In genomic region chr12:102453581-102453980, GRCm38 (mm10) we compare ENCODE assay signal across 9 mouse cellular contexts. TPM values are rescaled to one million over a fixed set of nuclear protein-coding genes. Genes with fewer than 3 reads are reported as not detected.
DNase-seq lines count a peak whose midpoint lies in the region; ATAC-seq and TF ChIP-seq lines count a peak whose summit lies in the region.
"Had no signal": no experiment of that assay in that cellular context is flagged by ENCODE, and none has a peak within 500 bp of the region (broad histone marks: within the 10 kb centered on the region; RNA-seq: fewer than 3 reads in every experiment).

No protein-coding gene starts in this region.

- H3K27ac ChIP-seq in heart, embryonic 11.5 days (ENCODE audit: low read depth, low read length): no peak overlapping the region
- H3K27ac ChIP-seq in heart, postnatal 0 days (ENCODE audit: low read depth): peak overlapping the region; percentile 46; the same call in 1 of the 2 replicates
- H3K27ac ChIP-seq in liver, postnatal 0 days (ENCODE audit: low read depth): peak overlapping the region; percentile 88
- no peak overlapping the region for H3K27ac ChIP-seq in midbrain, embryonic 11.5 days (ENCODE audit: low read depth, low read length)

- TF ChIP-seq CTCF in heart, postnatal 0 days (IDR thresholded peaks at IDR 0.05; ENCODE audit: low read depth): no peak
- TF ChIP-seq CTCF in liver, postnatal 0 days (IDR thresholded peaks at IDR 0.05; ENCODE audit: low read depth): no peak

- H3K36me3 ChIP-seq in heart, embryonic 11.5 days (ENCODE audit: control insufficient read depth, insufficient read depth, low read length): no peaks in the 10 kb centered on the region
- H3K36me3 ChIP-seq in heart, postnatal 0 days (replicated peaks; ENCODE audit: control insufficient read depth, insufficient read depth, low read length): no peaks in the 10 kb centered on the region
- H3K36me3 ChIP-seq in liver, postnatal 0 days (replicated peaks; ENCODE audit: insufficient read depth, low read length): no peaks in the 10 kb centered on the region
- H3K36me3 ChIP-seq in midbrain, embryonic 11.5 days (ENCODE audit: control insufficient read depth, insufficient read depth, low read length): no peaks in the 10 kb centered on the region
- H3K36me3 ChIP-seq: G1E had no signal

- H3K4me3 ChIP-seq in heart, embryonic 11.5 days (ENCODE audit: low read depth, low read length): no peak overlapping the region
- H3K4me3 ChIP-seq in heart, postnatal 0 days (ENCODE audit: low read depth, low read length): no peak overlapping the region
- no peak overlapping the region for H3K4me3 ChIP-seq in liver, postnatal 0 days (ENCODE audit: low read depth, low read length)
- H3K4me3 ChIP-seq in midbrain, embryonic 11.5 days (ENCODE audit: low read depth, low read length): no peak overlapping the region

- no peaks in the 10 kb centered on the region for H3K9me3 ChIP-seq in heart, embryonic 11.5 days (replicated peaks; ENCODE audit: control insufficient read depth, low read length)
- H3K9me3 ChIP-seq in heart, postnatal 0 days (replicated peaks; ENCODE audit: control insufficient read depth, low read length): no peaks in the 10 kb centered on the region
- H3K9me3 ChIP-seq in liver, postnatal 0 days (ENCODE audit: low read length): no peaks in the 10 kb centered on the region
- no peaks in the 10 kb centered on the region for H3K9me3 ChIP-seq in midbrain, embryonic 11.5 days (ENCODE audit: control insufficient read depth, low read length)
- H3K9me3 ChIP-seq: G1E had no signal

- no peak overlapping the region for H3K9ac ChIP-seq in heart, embryonic 11.5 days (ENCODE audit: low read depth, low read length)
- H3K9ac ChIP-seq in heart, postnatal 0 days (replicated peaks; ENCODE audit: low read depth, low read length): no peak overlapping the region
- H3K9ac ChIP-seq in liver, postnatal 0 days (replicated peaks): no peak overlapping the region
- no peak overlapping the region for H3K9ac ChIP-seq in midbrain, embryonic 11.5 days (ENCODE audit: low read length)

- H3K4me2 ChIP-seq in heart, embryonic 11.5 days: no peak overlapping the region
- no peak overlapping the region for H3K4me2 ChIP-seq in heart, postnatal 0 days (ENCODE audit: low read depth, low read length)
- H3K4me2 ChIP-seq in liver, postnatal 0 days (ENCODE audit: low read depth, low read length): no peak overlapping the region
- H3K4me2 ChIP-seq in midbrain, embryonic 11.5 days: no peak overlapping the region

- peak; percentile 66 for DNase-seq in heart, adult 8-10 months (ENCODE audit: low spot score)
- DNase-seq in A20 (ENCODE audit: low read depth, low spot score): peak; percentile 85
- peak; percentile 56 for DNase-seq in heart, postnatal 0 days (ENCODE audit: low spot score)
- peak; percentile 61 for DNase-seq in liver, postnatal 0 days
- no peak for DNase-seq in midbrain, embryonic 11.5 days (ENCODE audit: low spot score, missing footprints)
- no peak for DNase-seq in frontal cortex, postnatal 36 days (ENCODE audit: low spot score in 2 of 2)

- ATAC-seq in heart, embryonic 11.5 days (replicated peaks; ENCODE audit: insufficient number of reproducible peaks, low FRiP score, low TSS enrichment): no peak
- ATAC-seq in heart, postnatal 0 days (ENCODE audit: insufficient read depth, low read depth): peak; percentile 75
- ATAC-seq in liver, postnatal 0 days: peak; percentile 89
- no peak for ATAC-seq in cerebellum, adult (ENCODE audit: insufficient number of reproducible peaks, low FRiP score, low TSS enrichment)
- no peak for ATAC-seq in midbrain, embryonic 11.5 days (ENCODE audit: low FRiP score)

- 65% methylated on average over 6 of the region's 6 CpGs for WGBS in heart, embryonic 11.5 days (ENCODE audit: insufficient replicate concordance)
- WGBS in heart, postnatal 0 days: 37% methylated on average over 6 of the region's 6 CpGs
- WGBS in liver, postnatal 0 days (ENCODE audit: insufficient replicate concordance): 44% methylated on average over 6 of the region's 6 CpGs
- WGBS in midbrain, embryonic 11.5 days: 72% methylated on average over 6 of the region's 6 CpGs

- H3K27me3 ChIP-seq in heart, embryonic 11.5 days (ENCODE audit: control insufficient read depth, insufficient read depth, low read length): no peaks in the 10 kb centered on the region
- H3K27me3 ChIP-seq in heart, postnatal 0 days (ENCODE audit: control insufficient read depth, insufficient read depth, low read length): no peaks in the 10 kb centered on the region
- no peaks in the 10 kb centered on the region for H3K27me3 ChIP-seq in liver, postnatal 0 days (ENCODE audit: insufficient read depth, low read length)
- no peaks in the 10 kb centered on the region for H3K27me3 ChIP-seq in midbrain, embryonic 11.5 days (ENCODE audit: control insufficient read depth, insufficient read depth, low read length)

- no peaks in the 10 kb centered on the region; the same call in 1 of the 2 replicates for H3K4me1 ChIP-seq in heart, embryonic 11.5 days (ENCODE audit: control insufficient read depth, insufficient read depth, low read length)
- peaks cover 10% of the 10 kb centered on the region; the same call in 1 of the 2 replicates for H3K4me1 ChIP-seq in heart, postnatal 0 days (ENCODE audit: control insufficient read depth, insufficient read depth)
- H3K4me1 ChIP-seq in liver, postnatal 0 days (ENCODE audit: insufficient read depth): 0 out of 2 replicates have a peak, but pooled peaks cover 7% of the 10 kb centered on the region
- no peaks in the 10 kb centered on the region for H3K4me1 ChIP-seq in midbrain, embryonic 11.5 days (ENCODE audit: control insufficient read depth, insufficient read depth, low read length)

- peak; percentile 62; the same call in 1 of the 2 replicates for TF ChIP-seq EP300 in heart, postnatal 0 days (IDR thresholded peaks at IDR 0.05; ENCODE audit: low read depth)
- TF ChIP-seq EP300 in liver, postnatal 0 days (IDR thresholded peaks at IDR 0.05; ENCODE audit: low read depth): peak; percentile 77

RNA-seq across cellular contexts. Expression of gene Lgmn, which starts 14.0 kb away (rescaled TPM):
- total RNA-seq in heart, adult 8-10 months (2022): 10 to 100 TPM; 53.7 to 64.8 (median 60.5) TPM
- polyA plus RNA-seq in heart, embryonic 11.5 days (2014; fragmentation: Nextera tagmentation; extraction: Ambion mirVana): 108 and 128 TPM in 2 replicates
- total RNA-seq in heart, postnatal 0 days (2014; rRNA removed; ENCODE audit: low replicate concordance): 97.7 and 118 TPM in 2 replicates
- 94.0 and 96.0 TPM in 2 replicates for polyA plus RNA-seq in heart, postnatal 0 days (2015; fragmentation: Nextera tagmentation; extraction: Ambion mirVana)
- polyA plus RNA-seq in liver, postnatal 0 days (2015; fragmentation: Nextera tagmentation; extraction: Ambion mirVana): 140 and 142 TPM in 2 replicates
- 61.3 and 63.6 TPM in 2 replicates for polyA plus RNA-seq in midbrain, embryonic 11.5 days (2014; fragmentation: Nextera tagmentation; extraction: Ambion mirVana)

RNA-seq across cellular contexts. Expression of gene Golga5, which starts 15.4 kb away (rescaled TPM):
- 10 to 100 TPM; 25.9 to 27.9 (median 27.3) TPM for total RNA-seq in heart, adult 8-10 months (2022)
- polyA plus RNA-seq in heart, embryonic 11.5 days (2014; fragmentation: Nextera tagmentation; extraction: Ambion mirVana): 24.9 and 32.8 TPM in 2 replicates
- total RNA-seq in heart, postnatal 0 days (2014; rRNA removed; ENCODE audit: low replicate concordance): 17.4 and 17.7 TPM in 2 replicates
- 23.5 and 24.0 TPM in 2 replicates for polyA plus RNA-seq in heart, postnatal 0 days (2015; fragmentation: Nextera tagmentation; extraction: Ambion mirVana)
- polyA plus RNA-seq in liver, postnatal 0 days (2015; fragmentation: Nextera tagmentation; extraction: Ambion mirVana): 16.5 and 16.7 TPM in 2 replicates
- 31.6 and 32.9 TPM in 2 replicates for polyA plus RNA-seq in midbrain, embryonic 11.5 days (2014; fragmentation: Nextera tagmentation; extraction: Ambion mirVana)

Comparison
In these comparisons a context has a peak if more than half of its experiments do, and no peak if none do; other contexts are left out.
1. ATAC-seq: peak in heart, postnatal 0 days (single experiment) and liver, postnatal 0 days (single experiment); none in heart, embryonic 11.5 days (single experiment), cerebellum, adult (single experiment) and midbrain, embryonic 11.5 days (single experiment).
2. H3K27ac ChIP-seq: peak in heart, postnatal 0 days (single experiment) and liver, postnatal 0 days (single experiment); none in heart, embryonic 11.5 days (single experiment) and midbrain, embryonic 11.5 days (single experiment).
3. DNase-seq: peak in heart, adult 8-10 months (single experiment), A20 (single experiment), heart, postnatal 0 days (single experiment) and liver, postnatal 0 days (single experiment); none in midbrain, embryonic 11.5 days (single experiment) and frontal cortex, postnatal 36 days (0 of 2).